Mouse (Mus musculus) forebrain, embryonic 14.5 days (tissue): ENCODE measurements around the gene Ccdc83. TPM values are rescaled to one million over a fixed set of nuclear protein-coding genes. Genes with fewer than 3 reads are reported as not detected.

Experiments used
- ATAC-seq: fragments of 200-750 bp; cut with Nextera tagmentation; 2 replicates; pipeline ENCODE4 v1.8.0; 2017; ENCODE audit warnings: mild to moderate bottlenecking, moderate library complexity
- DNase-seq: peaks from one replicate; pipeline ENCODE4 v3.0.0-alpha.2; 2015; ENCODE audit warnings: low spot score
- H3K27ac ChIP-seq: fragments of 300-500 bp; sonication (generic); 2 replicates; pipeline ENCODE4 v1.5.1; 2014; ENCODE audit warnings: low read depth, mild to moderate bottlenecking, control low read depth, low read length, moderate library complexity
- H3K27me3 ChIP-seq: fragments of 300-500 bp; sonication (generic); replicated peaks from 2 replicates; pipeline ENCODE4 v1.6.1; 2014; ENCODE audit warnings: low read length, control low read depth, mixed read lengths; ENCODE audit not compliant: control insufficient read depth, insufficient read depth
- H3K36me3 ChIP-seq: fragments of 300-500 bp; sonication (generic); 2 replicates; pipeline ENCODE4 v1.6.1; 2014; ENCODE audit warnings: low read length, control low read depth; ENCODE audit not compliant: control insufficient read depth, insufficient read depth
- H3K4me1 ChIP-seq: fragments of 300-500 bp; sonication (generic); 2 replicates; pipeline ENCODE4 v1.6.1; 2014; ENCODE audit warnings: antibody characterized with exemption, low read length, control low read depth; ENCODE audit not compliant: control insufficient read depth, insufficient read depth
- H3K4me2 ChIP-seq: fragments of 300-500 bp; sonication (generic); 2 replicates; pipeline ENCODE4 v1.6.1; 2014; ENCODE audit warnings: mild to moderate bottlenecking, control low read depth, low read length
- H3K4me3 ChIP-seq: fragments of 300-500 bp; sonication (generic); 2 replicates; pipeline ENCODE4 v1.5.1; 2014; ENCODE audit warnings: low read depth, low read length, control low read depth
- H3K9ac ChIP-seq: fragments of 300-500 bp; sonication (generic); 2 replicates; pipeline ENCODE4 v1.6.1; 2014; ENCODE audit warnings: mild to moderate bottlenecking, low read length, control low read depth, moderate library complexity
- H3K9me3 ChIP-seq: fragments of 300-500 bp; sonication (generic); replicated peaks from 2 replicates; pipeline ENCODE4 v1.6.1; 2016; ENCODE audit warnings: low read length, control low read depth, mixed read lengths; ENCODE audit not compliant: control insufficient read depth
- WGBS: fragments of 180-500 bp; shearing (Covaris S2); extraction: QIAGEN DNeasy Blood & Tissue Kit; methylation state at CpG from one replicate; pipeline ENCODE4 v1.1.7; 2014; 5-methylcytosine and 5-hydroxymethylcytosine counted together
- polyA plus RNA-seq: library from polyadenylated mRNA; unstranded; fragments of >200 nt; fragmentation: Nextera tagmentation; extraction: Ambion mirVana; gene quantifications from 2 replicates; pipeline ENCODE4 v1.2.1, GENCODE M21; 2014

Gene Ccdc83
- polyA plus RNA-seq, 1 experiment from 2014 or later = not detected

DNA sequence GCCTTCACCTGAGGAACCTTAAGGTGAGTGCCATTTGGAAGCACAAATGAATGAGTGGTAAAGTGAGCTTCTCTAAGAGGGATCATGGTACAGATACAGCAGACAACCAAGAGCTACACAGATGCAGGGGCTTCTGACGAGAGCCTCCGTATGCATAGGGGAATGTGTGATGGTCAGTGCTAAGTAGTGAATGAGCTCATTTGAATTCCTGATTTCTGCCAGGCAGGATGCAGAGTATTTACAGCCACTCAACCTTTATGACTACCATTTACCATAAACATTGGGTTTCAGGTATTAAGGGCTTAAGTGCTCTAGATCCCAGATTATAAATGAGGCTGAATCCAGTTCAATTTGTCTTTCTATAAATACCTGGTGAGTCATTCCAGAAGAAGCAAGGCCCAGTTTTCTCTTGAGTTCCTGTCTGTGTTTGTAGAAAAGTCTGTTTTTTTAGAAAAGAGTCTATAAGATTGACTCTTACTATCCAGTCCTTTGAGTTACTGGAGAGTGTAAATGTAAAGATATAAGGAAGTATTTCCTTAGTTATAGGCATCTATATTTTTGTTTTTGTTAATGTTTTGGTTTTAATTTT, 63.6 kb downstream of the Ccdc83 start:
- WGBS = 76% methylated on average over 2 of the region's 2 CpGs

GRCm38 (mm10) chr7:90200251-90200650, 65.3 kb downstream of the Ccdc83 start:
- no peaks in the 10 kb centered on the region for H3K9me3 ChIP-seq
- WGBS = 94% methylated on average over 5 of the region's 5 CpGs
- H3K4me3 ChIP-seq = no peak overlapping the region
- H3K27ac ChIP-seq = no peak overlapping the region
- no peak overlapping the region for H3K9ac ChIP-seq
- no peaks in the 10 kb centered on the region for H3K4me1 ChIP-seq
- H3K4me2 ChIP-seq = no peak overlapping the region
- no peaks in the 10 kb centered on the region for H3K27me3 ChIP-seq
- no peak for ATAC-seq
- H3K36me3 ChIP-seq = peaks cover 31% of the 10 kb centered on the region
- DNase-seq = no peak

More for the DNA sequence above, 63.6 kb downstream of the Ccdc83 start:
- Histone ChIP-seq H3K4me2 (no peak overlapping the region), H3K36me3 (peaks cover 20% of the 10 kb centered on the region; the same call in 1 of the 2 replicates), H3K9me3 (no peaks in the 10 kb centered on the region), H3K27me3 (no peaks in the 10 kb centered on the region), H3K27ac (no peak overlapping the region), H3K9ac (no peak overlapping the region), H3K4me1 (no peaks in the 10 kb centered on the region), H3K4me3 (no peak overlapping the region)
- DNase-seq (no peak), ATAC-seq (no peak)

GRCm38 (mm10) chr7:90180635-90181034, 84.9 kb downstream of the Ccdc83 start:
- Histone ChIP-seq H3K36me3 (peaks cover 35% of the 10 kb centered on the region), H3K27me3 (no peaks in the 10 kb centered on the region), H3K9me3 (no peaks in the 10 kb centered on the region), H3K4me2 (no peak overlapping the region), H3K4me1 (no peaks in the 10 kb centered on the region), H3K9ac (no peak overlapping the region), H3K27ac (no peak overlapping the region), H3K4me3 (no peak overlapping the region)
- 96% methylated on average over 1 of the region's 1 CpGs for WGBS
- DNase-seq = no peak
- no peak for ATAC-seq

DNA sequence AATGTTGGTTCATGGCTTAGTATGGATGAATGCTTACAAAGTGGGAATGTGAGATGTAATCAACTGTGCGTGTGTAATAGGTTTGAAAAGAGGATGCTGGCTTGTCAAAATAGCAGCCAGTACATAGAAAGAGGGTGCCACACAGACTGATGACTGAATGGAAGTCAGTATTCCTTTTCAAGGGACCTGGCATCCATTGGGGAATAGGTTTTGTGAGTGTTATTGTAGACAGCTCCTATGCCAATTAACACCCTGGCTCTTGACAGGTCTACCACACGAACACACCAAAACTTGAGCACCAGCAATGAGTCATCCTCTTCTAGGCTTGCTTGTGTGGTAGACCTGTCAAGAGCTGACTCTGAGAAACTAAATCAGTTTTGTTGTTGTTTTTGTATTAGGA, 90.0 kb downstream of the Ccdc83 start:
- Histone ChIP-seq H3K27ac (no peak overlapping the region), H3K4me1 (no peaks in the 10 kb centered on the region), H3K36me3 (peaks cover 51% of the 10 kb centered on the region), H3K4me2 (no peak overlapping the region), H3K9ac (no peak overlapping the region), H3K27me3 (no peaks in the 10 kb centered on the region), H3K4me3 (no peak overlapping the region), H3K9me3 (no peaks in the 10 kb centered on the region)
- DNase-seq (peak; percentile 45), ATAC-seq (peak; percentile 86)
- WGBS = 39% methylated on average over 2 of the region's 2 CpGs

Other genes starting within 250 kb of the Ccdc83 start
- 43.3 and 50.4 TPM in 2 replicates for gene Picalm, start 135.6 kb downstream of the Ccdc83 start, polyA plus RNA-seq
- gene Sytl2, start 36.5 kb upstream of the Ccdc83 start, polyA plus RNA-seq = 1.2 and 1.5 TPM in 2 replicates
- gene Ccdc89, start 160.8 kb upstream of the Ccdc83 start, polyA plus RNA-seq = 1.8 and 2.0 TPM in 2 replicates
- gene Crebzf, start 177.0 kb upstream of the Ccdc83 start, polyA plus RNA-seq = 32.9 and 34.8 TPM in 2 replicates
- gene Tmem126a, start 191.5 kb upstream of the Ccdc83 start, polyA plus RNA-seq = 117 and 121 TPM in 2 replicates
- 34.5 and 38.3 TPM in 2 replicates for gene Tmem126b, start 210.2 kb upstream of the Ccdc83 start, polyA plus RNA-seq
- 17.9 and 25.1 TPM in 2 replicates for gene Dlg2, start 210.9 kb upstream of the Ccdc83 start, polyA plus RNA-seq